Mouse (Mus musculus) heart, embryonic 16.5 days (tissue): ENCODE results near the gene Dnaja1. TPM values are rescaled to one million over a fixed set of nuclear protein-coding genes. Genes with fewer than 3 reads are reported as not detected.
A peak's percentile ranks its signal among the peaks of the same experiment; 100 is the strongest.

Experiments used
- ATAC-seq: fragments of 200-750 bp; cut with Nextera tagmentation; replicated peaks from 2 replicates; pipeline ENCODE4 v1.8.0; 2017; ENCODE audit warnings: moderate number of reproducible peaks; ENCODE audit not compliant: insufficient read depth, low FRiP score; ENCODE audit errors: extremely low read depth
- H3K27ac ChIP-seq: fragments of 300-500 bp; sonication (generic); 2 replicates; pipeline ENCODE4 v1.5.1; 2014; ENCODE audit warnings: mild to moderate bottlenecking, low read length, control low read depth, moderate library complexity
- H3K27me3 ChIP-seq: fragments of 300-500 bp; sonication (generic); 2 replicates; pipeline ENCODE4 v1.6.1; 2014; ENCODE audit warnings: low read length, mixed read lengths; ENCODE audit not compliant: control insufficient read depth, insufficient read depth
- H3K36me3 ChIP-seq: fragments of 300-500 bp; sonication (generic); 2 replicates; pipeline ENCODE4 v1.6.1; 2014; ENCODE audit not compliant: control insufficient read depth, insufficient read depth
- H3K4me1 ChIP-seq: fragments of 300-500 bp; sonication (generic); 2 replicates; pipeline ENCODE4 v1.6.1; 2014; ENCODE audit warnings: low read length, mixed read lengths; ENCODE audit not compliant: control insufficient read depth, insufficient read depth
- H3K4me2 ChIP-seq: fragments of 300-500 bp; sonication (generic); 2 replicates; pipeline ENCODE4 v1.6.1; 2014; ENCODE audit warnings: low read depth, mild to moderate bottlenecking, control low read depth, low read length
- H3K4me3 ChIP-seq: fragments of 300-500 bp; sonication (generic); 2 replicates; pipeline ENCODE4 v1.5.1; 2014; ENCODE audit warnings: mild to moderate bottlenecking, control low read depth, low read length
- H3K9ac ChIP-seq: fragments of 300-500 bp; sonication (generic); 2 replicates; pipeline ENCODE4 v1.6.1; 2014; ENCODE audit warnings: low read length, control low read depth
- H3K9me3 ChIP-seq: fragments of 300-500 bp; sonication (generic); replicated peaks from 2 replicates; pipeline ENCODE4 v1.6.1; 2016; ENCODE audit warnings: low read length; ENCODE audit not compliant: control insufficient read depth
- WGBS: fragments of 180-500 bp; shearing (Covaris S2); extraction: QIAGEN DNeasy Blood & Tissue Kit; methylation state at CpG from one replicate; pipeline ENCODE4 v1.1.7; 2014; 5-methylcytosine and 5-hydroxymethylcytosine counted together
- polyA plus RNA-seq: library from polyadenylated mRNA; unstranded; fragments of >200 nt; fragmentation: Nextera tagmentation; extraction: Ambion mirVana; gene quantifications from 2 replicates; pipeline ENCODE4 v1.2.1, GENCODE M21; 2015

Dnaja1 gene
- polyA plus RNA-seq, 1 experiment from 2014 or later: 262 TPM

DNA sequence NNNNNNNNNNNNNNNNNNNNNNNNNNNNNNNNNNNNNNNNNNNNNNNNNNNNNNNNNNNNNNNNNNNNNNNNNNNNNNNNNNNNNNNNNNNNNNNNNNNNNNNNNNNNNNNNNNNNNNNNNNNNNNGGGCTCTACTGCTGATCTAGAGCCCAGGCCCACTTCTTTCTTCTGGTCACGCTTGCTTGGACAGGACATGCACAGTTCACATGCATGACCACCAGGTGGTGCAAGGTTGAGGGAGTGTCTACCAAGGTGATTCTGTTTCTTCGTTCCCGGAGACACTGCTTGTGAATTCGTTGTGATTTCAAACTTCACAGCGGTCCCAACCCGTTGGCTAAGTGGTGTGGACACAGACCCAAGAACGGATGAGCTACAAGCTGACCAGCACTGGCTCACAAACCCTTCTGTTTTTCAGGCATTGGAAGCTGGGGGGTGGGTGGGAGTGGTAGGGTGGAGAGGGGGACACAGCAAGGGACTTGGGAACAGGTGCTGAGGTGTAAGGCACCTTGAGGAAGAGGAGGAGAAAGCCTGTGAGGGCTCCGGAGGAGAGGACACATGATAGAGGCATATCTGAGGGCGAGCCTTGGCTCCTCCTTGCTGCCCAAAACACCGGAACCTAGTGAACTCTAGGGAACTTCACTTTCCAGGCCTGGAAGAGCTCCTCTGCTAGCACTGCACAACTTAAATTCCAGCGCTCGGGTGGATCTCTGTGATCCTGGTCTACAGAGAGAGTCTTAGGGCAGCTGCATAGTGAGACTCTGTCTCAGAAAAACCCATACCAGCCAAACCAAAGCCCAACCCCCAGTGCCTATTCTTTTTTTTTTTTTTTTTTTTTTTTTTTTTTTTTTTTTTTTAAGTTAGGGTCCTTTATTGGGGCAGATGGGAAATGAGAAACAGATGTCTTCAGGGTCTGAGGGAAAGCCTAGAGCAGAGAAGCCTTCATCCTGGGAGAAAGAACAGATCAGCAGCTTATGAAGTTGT, 52.6 kb downstream of the Dnaja1 start:
- H3K9ac ChIP-seq: peak overlapping the region; percentile 60
- H3K36me3 ChIP-seq: no peaks in the 10 kb centered on the region
- WGBS: 12% methylated on average over 12 of the region's 12 CpGs
- peak overlapping the region; percentile 20; the same call in 1 of the 2 replicates for H3K27ac ChIP-seq
- no peaks in the 10 kb centered on the region for H3K9me3 ChIP-seq
- peak overlapping the region; percentile 34 for H3K4me3 ChIP-seq
- ATAC-seq: peak; percentile 66
- H3K27me3 ChIP-seq: no peaks in the 10 kb centered on the region
- peaks cover 5% of the 10 kb centered on the region for H3K4me1 ChIP-seq
- H3K4me2 ChIP-seq: peak overlapping the region; percentile 66

DNA sequence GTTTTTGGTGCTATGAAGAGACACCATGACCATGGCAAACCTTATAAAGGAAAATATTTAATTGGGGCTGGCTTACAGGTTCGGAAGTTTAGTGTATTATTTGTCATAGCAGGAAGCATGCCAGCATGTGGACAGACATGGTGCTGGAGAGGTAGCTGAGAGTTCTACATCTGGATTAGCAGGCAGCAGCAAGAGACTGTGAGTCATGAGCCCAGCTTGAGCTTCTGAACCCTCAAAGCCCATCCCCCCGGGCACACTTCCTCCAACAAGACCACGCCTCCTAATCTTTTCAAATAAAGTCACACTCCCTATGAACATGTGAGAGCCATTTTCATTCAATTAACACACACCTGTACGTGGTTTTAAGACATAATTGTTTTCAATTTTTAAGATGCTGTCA, 54.5 kb downstream of the Dnaja1 start:
- no peak for ATAC-seq
- Histone ChIP-seq H3K4me1 (peaks cover 5% of the 10 kb centered on the region), H3K36me3 (no peaks in the 10 kb centered on the region), H3K4me2 (no peak overlapping the region), H3K27ac (no peak overlapping the region), H3K9ac (no peak overlapping the region), H3K9me3 (no peaks in the 10 kb centered on the region), H3K27me3 (no peaks in the 10 kb centered on the region), H3K4me3 (no peak overlapping the region)
- 76% methylated on average over 4 of the region's 4 CpGs for WGBS

DNA sequence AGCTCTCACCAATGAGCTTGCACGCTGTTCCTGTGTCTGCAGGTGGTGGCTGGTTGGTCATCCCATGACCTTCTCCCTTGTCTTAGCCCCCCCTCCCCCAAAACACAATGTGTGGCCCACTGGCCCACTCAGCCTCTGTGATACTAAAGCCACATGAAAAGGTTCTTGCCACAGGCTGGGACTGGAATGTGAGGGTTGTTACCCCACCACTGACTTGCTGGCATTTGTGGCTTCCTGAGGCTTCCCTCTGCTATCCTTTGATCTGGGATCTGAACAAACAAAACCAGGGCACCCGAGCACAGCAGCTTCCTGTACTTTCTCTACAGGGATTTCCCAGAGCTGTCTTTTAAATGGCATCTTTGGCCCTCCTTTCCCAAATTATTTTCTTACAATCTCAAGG, 55.2 kb downstream of the Dnaja1 start:
- Histone ChIP-seq H3K36me3 (no peaks in the 10 kb centered on the region), H3K4me3 (no peak overlapping the region), H3K27me3 (no peaks in the 10 kb centered on the region), H3K27ac (no peak overlapping the region), H3K9me3 (no peaks in the 10 kb centered on the region), H3K4me1 (peaks cover 8% of the 10 kb centered on the region), H3K4me2 (no peak overlapping the region), H3K9ac (no peak overlapping the region)
- 42% methylated on average over 2 of the region's 2 CpGs for WGBS
- ATAC-seq: no peak

DNA sequence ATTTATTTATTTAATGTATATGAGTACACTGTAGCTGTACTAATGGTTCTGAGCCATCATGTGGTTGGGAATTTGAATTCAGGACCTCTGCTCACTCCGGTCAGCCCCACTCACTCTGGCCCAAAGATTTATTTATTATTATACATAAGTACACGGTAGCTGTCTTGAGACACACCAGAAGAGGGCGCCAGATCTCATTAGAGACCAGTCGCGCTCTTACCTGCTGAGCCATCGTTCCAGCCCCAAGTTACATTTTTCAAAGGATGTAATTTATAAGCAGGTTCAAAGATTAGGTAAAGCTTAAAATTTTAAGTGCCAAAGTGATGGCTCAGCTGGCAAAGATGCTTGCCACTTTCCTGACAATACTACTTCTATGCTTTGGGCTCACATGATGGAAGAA, 56.7 kb downstream of the Dnaja1 start:
- Histone ChIP-seq H3K36me3 (no peaks in the 10 kb centered on the region), H3K4me2 (no peak overlapping the region)
- WGBS: 80% methylated on average over 6 of the region's 6 CpGs

DNA sequence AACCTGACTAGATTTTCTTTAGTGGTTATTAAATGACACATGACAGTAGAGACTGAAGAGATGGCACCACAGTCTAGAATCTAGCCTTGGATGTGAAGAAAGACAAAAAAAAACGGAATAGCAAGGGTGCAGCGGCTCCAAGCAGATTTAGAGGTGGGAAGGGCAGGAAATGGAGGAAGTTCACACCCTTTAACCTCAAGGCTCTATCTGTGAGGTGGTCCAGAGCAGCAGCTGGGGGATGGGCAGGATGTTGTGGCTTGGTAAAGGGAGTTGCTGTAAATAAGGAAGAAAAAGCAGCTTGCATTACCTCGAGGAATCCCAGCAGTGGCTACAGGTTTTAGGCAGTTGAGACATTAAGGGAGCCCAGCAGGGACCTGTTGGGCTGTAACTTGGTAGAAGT, 59.2 kb downstream of the Dnaja1 start:
- WGBS: 18% methylated on average over 3 of the region's 3 CpGs
- no peak overlapping the region for H3K4me2 ChIP-seq
- ATAC-seq: 0 out of 2 replicates have a peak, but pooled peaks have one; percentile 33

More for the DNA sequence above, 56.7 kb downstream of the Dnaja1 start:
- Histone ChIP-seq H3K9me3 (no peaks in the 10 kb centered on the region), H3K27ac (no peak overlapping the region), H3K4me3 (no peak overlapping the region), H3K27me3 (no peaks in the 10 kb centered on the region), H3K4me1 (peaks cover 8% of the 10 kb centered on the region), H3K9ac (no peak overlapping the region)
- ATAC-seq: no peak

DNA sequence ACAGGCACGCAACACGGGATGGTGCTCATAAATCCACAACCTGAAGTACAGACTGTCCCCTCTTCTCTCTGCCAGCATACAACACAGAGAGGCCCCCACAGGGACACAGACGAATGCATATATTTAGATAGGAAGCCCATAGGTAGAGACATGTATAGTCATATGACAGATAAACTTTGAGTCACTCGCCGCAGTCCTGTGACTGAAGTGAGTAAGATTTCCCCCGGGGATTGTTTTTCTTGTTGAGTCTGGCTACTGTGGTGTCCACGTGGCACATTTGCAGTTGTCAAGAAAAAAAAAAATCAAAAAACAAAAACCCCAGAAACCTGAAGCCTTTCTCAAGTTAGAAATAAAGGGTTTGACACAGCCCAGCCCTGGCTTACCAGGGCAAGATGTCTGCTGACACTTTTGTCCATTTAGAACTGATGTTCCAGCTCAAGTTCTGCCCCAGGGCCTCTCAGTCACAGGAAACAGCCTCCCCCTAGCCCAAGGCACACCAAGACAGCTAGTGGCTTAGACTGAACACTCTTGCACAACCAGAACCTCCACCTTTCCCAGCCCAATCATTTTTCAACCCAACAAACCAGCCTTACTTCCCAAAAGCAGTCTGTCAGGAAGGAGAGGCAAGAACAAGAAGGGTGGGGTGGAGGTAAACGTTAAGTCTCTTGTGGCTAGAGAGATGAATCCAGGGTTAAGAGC, 60.0 kb downstream of the Dnaja1 start:
- H3K4me2 ChIP-seq: no peak overlapping the region
- H3K27me3 ChIP-seq: no peaks in the 10 kb centered on the region
- H3K36me3 ChIP-seq: no peaks in the 10 kb centered on the region
- H3K4me1 ChIP-seq: peaks cover 3% of the 10 kb centered on the region; the same call in 1 of the 2 replicates
- H3K27ac ChIP-seq: peak overlapping the region; percentile 3
- H3K9ac ChIP-seq: no peak overlapping the region
- no peaks in the 10 kb centered on the region for H3K9me3 ChIP-seq
- no peak for ATAC-seq
- WGBS: 34% methylated on average over 8 of the region's 8 CpGs
- no peak overlapping the region for H3K4me3 ChIP-seq

More for the DNA sequence above, 59.2 kb downstream of the Dnaja1 start:
- Histone ChIP-seq H3K9ac (no peak overlapping the region), H3K27ac (no peak overlapping the region; the same call in 1 of the 2 replicates), H3K4me3 (no peak overlapping the region), H3K36me3 (no peaks in the 10 kb centered on the region), H3K9me3 (no peaks in the 10 kb centered on the region), H3K4me1 (peaks cover 3% of the 10 kb centered on the region; the same call in 1 of the 2 replicates), H3K27me3 (no peaks in the 10 kb centered on the region)

DNA sequence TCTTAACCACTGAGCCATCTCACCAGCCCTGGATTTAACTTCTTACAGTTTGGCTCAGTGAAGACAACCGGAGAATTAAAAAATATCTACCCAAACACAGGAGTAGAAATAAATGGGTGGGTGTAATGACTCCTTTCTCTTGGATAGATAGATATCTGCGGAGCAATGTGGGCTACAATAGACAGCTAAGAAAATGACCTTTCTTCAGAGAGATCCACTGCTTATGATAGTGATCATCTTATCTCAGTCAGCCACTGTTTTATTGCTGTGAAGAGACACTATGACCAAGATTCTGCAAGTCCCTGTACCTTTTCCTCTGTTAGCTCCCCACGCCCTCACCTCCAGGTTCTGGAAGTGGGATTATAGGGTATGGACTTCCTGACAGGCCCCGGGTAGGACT, 61.1 kb downstream of the Dnaja1 start:
- no peaks in the 10 kb centered on the region for H3K9me3 ChIP-seq
- H3K4me2 ChIP-seq: no peak overlapping the region
- no peak for ATAC-seq
- no peaks in the 10 kb centered on the region for H3K27me3 ChIP-seq
- H3K27ac ChIP-seq: no peak overlapping the region
- WGBS: 91% methylated on average over 4 of the region's 4 CpGs
- no peak overlapping the region for H3K4me3 ChIP-seq
- H3K9ac ChIP-seq: no peak overlapping the region
- peaks cover 3% of the 10 kb centered on the region; the same call in 1 of the 2 replicates for H3K4me1 ChIP-seq
- no peaks in the 10 kb centered on the region for H3K36me3 ChIP-seq

DNA sequence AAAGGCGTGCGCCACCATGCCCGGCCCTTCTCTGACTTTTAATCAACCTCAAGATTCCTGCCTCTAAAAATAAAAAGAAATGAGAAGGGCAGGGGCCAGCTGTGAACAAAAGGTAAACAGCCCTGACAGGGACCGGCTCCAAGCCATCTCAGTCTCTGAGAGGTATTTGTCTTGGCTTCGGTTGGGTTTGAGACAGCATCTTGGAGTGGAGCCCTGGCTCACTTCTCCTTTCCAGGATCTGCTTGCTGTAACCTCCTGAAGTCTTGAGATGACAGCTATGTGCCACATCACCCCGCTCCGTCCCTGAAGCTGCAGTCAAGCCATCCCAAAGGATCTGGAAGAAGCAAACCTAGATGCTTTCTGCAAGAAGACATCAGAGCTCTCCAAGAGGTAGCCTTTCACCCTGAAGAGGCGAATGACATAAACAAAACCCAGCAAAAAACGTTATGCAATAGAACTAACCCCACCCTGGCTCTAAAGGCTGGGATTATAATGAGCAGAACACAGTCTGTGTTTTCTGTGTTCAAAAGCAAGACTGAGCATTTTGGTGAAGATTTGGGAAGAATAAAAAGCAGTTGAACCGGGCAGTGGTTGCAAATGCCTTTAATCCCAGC, 62.7 kb downstream of the Dnaja1 start:
- Histone ChIP-seq H3K9ac (no peak overlapping the region), H3K4me1 (peaks cover 3% of the 10 kb centered on the region; the same call in 1 of the 2 replicates), H3K27ac (no peak overlapping the region), H3K4me3 (no peak overlapping the region), H3K4me2 (no peak overlapping the region), H3K9me3 (no peaks in the 10 kb centered on the region), H3K36me3 (no peaks in the 10 kb centered on the region), H3K27me3 (no peaks in the 10 kb centered on the region)
- no peak; the same call in 1 of the 2 replicates for ATAC-seq
- WGBS: 56% methylated on average over 10 of the region's 10 CpGs
